In genomic region chr13:51505711-51506110, GRCm38 (mm10) we compare ENCODE assay signal across 28 mouse cellular contexts.
DNase-seq lines count a peak whose midpoint lies in the region; ATAC-seq lines count a peak whose summit lies in the region.
"Had no signal": no experiment of that assay in that cellular context is flagged by ENCODE, and none has a peak within 500 bp of the region (broad histone marks: within the 10 kb centered on the region; RNA-seq: fewer than 3 reads in every experiment).

No protein-coding gene starts in this region.

- no peaks in the 10 kb centered on the region for H3K9me3 ChIP-seq in limb, embryonic 10.5 days (replicated peaks)
- H3K9me3 ChIP-seq: embryonic facial prominence, embryonic 12.5 days; embryonic facial prominence, embryonic 15.5 days; forebrain, embryonic 13.5 days; heart, embryonic 13.5 days; hindbrain, embryonic 10.5 days; hindbrain, embryonic 13.5 days; intestine, embryonic 15.5 days had no signal

- H3K4me3 ChIP-seq in limb, embryonic 10.5 days = no peak overlapping the region
- H3K4me3 ChIP-seq: embryonic facial prominence, embryonic 12.5 days; embryonic facial prominence, embryonic 15.5 days; forebrain, embryonic 13.5 days; gastrocnemius, adult 2 months; heart, embryonic 13.5 days; hindbrain, embryonic 10.5 days; hindbrain, embryonic 13.5 days; intestine, embryonic 15.5 days had no signal

- H3K27me3 ChIP-seq in limb, embryonic 10.5 days (ENCODE audit: low read depth, poor library complexity, severe bottlenecking) = no peaks in the 10 kb centered on the region
- H3K27me3 ChIP-seq: CH12.LX; embryonic facial prominence, embryonic 12.5 days; embryonic facial prominence, embryonic 15.5 days; forebrain, embryonic 13.5 days; heart, embryonic 13.5 days; hindbrain, embryonic 13.5 days; intestine, embryonic 15.5 days had no signal

- ATAC-seq in frontal cortex, adult (ENCODE audit: low TSS enrichment) = peak; percentile 68
- ATAC-seq: forebrain, embryonic 13.5 days; hindbrain, embryonic 16.5 days; intestine, embryonic 15.5 days had no signal

- WGBS in limb, embryonic 10.5 days = 76% methylated on average over 5 of the region's 5 CpGs

- H3K27ac ChIP-seq in limb, embryonic 10.5 days = no peak overlapping the region
- H3K27ac ChIP-seq: embryonic facial prominence, embryonic 12.5 days; embryonic facial prominence, embryonic 15.5 days; forebrain, embryonic 13.5 days; gastrocnemius, adult 2 months; heart, embryonic 13.5 days; hindbrain, embryonic 10.5 days; hindbrain, embryonic 13.5 days; intestine, embryonic 15.5 days had no signal

- peak; percentile 32 to 44 for DNase-seq in cerebellum, postnatal 14 days
- no peak for DNase-seq in cerebellum, adult 9-10 months
- no peak for DNase-seq in frontal cortex, adult 2 months (ENCODE audit: extremely low spot score in 1 of 2, low spot score in 1 of 2)
- peak; percentile 13 for DNase-seq in Muller cell, postnatal 12 days (ENCODE audit: inconsistent ontology term)
- peak; percentile 18 for DNase-seq in limb, embryonic 10.5 days (ENCODE audit: low spot score)
- DNase-seq in adrenal gland, postnatal 14 days = no peak
- DNase-seq: adrenal gland, adult 2 months; adrenal gland, postnatal 25 days; B cell, adult 2 months; cerebellum, adult 11 months; cerebellum, adult 2 months; gastrocnemius, adult 2 months; gastrocnemius, postnatal 14 days; heart, adult 18-20 months; heart, postnatal 36 days; kidney, adult 11 months; kidney, adult 8-10 months had no signal

- H3K36me3 ChIP-seq in limb, embryonic 10.5 days = no peaks in the 10 kb centered on the region
- H3K36me3 ChIP-seq: embryonic facial prominence, embryonic 12.5 days; embryonic facial prominence, embryonic 15.5 days; G1E; heart, embryonic 13.5 days; hindbrain, embryonic 10.5 days; hindbrain, embryonic 13.5 days; intestine, embryonic 15.5 days had no signal

- no peaks in the 10 kb centered on the region for H3K4me1 ChIP-seq in limb, embryonic 10.5 days
- H3K4me1 ChIP-seq: embryonic facial prominence, embryonic 12.5 days; embryonic facial prominence, embryonic 15.5 days; forebrain, embryonic 13.5 days; heart, embryonic 13.5 days; hindbrain, embryonic 10.5 days; hindbrain, embryonic 13.5 days; intestine, embryonic 15.5 days had no signal

Comparison
In these comparisons a context has a peak if more than half of its experiments do, and no peak if none do; other contexts are left out.
1. DNase-seq: peak in cerebellum, postnatal 14 days (2 of 2), Muller cell, postnatal 12 days (single experiment) and limb, embryonic 10.5 days (single experiment); none in cerebellum, adult 9-10 months (single experiment), frontal cortex, adult 2 months (0 of 2) and adrenal gland, postnatal 14 days (single experiment).